Mouse (Mus musculus): ENCODE measurements around the gene Csdc2.

DNA sequence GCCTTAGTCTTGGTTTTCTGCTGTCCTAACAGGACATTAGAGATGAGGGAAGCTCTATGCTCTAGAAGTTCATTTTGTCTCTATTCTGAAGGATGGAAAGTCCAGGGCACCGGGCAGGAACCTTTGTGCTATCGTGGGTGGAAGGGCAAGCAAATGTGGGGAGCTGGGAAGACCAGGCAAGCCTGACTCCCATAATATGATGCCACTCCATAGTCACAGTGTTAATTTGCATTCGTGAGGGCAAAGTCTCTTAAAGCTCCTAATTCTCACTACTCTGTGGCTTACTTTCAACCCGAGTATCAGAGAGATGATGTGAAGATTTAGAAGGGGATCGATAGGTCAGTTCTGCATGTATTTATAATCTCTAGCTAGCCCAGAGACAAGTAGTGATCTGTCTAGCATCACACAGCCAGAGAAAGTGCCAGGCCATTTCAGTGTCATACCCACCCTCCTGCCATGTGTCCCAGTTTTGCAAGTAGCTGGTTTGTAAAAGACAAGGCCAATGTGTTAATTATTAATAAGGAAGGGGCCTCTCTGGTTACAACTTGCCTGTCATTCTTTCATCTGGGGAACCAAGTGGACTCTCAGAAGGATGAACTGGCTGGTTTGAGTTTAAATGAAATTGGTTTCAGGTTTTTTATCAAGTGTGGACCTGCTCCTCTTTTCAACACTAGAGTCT is 38.8 kb upstream of the Csdc2 start:
- TF ChIP-seq POLR2A (IDR thresholded peaks at IDR 0.05; ENCODE audit: insufficient read depth, low read length), result no peak
- TF ChIP-seq CTCF (IDR thresholded peaks at IDR 0.05; ENCODE audit: low read depth, low read length), result no peak
- no peak for TF ChIP-seq EP300 (IDR thresholded peaks at IDR 0.05; ENCODE audit: insufficient read depth, low read depth, low read length)
